Mouse (Mus musculus): ENCODE data around the gene Cntnap2. TPM values are rescaled to one million over a fixed set of nuclear protein-coding genes. Genes with fewer than 3 reads are reported as not detected.

Gene Cntnap2
- polyA plus RNA-seq, 1 experiment from 2014 or later: 27.2 TPM

GRCm38 (mm10) chr6:45366442-45366841 lies 307.3 kb downstream of the Cntnap2 start:
- ATAC-seq (ENCODE audit: low FRiP score, low read depth): no peak
- Histone ChIP-seq H3K4me2 (replicated peaks) (no peak overlapping the region), H3K4me1 (no peaks in the 10 kb centered on the region), H3K36me3 (no peaks in the 10 kb centered on the region), H3K27ac (no peak overlapping the region), H3K4me3 (no peak overlapping the region), H3K27me3 (replicated peaks) (no peaks in the 10 kb centered on the region), H3K9me3 (no peaks in the 10 kb centered on the region), H3K9ac (no peak overlapping the region)
- WGBS: 0% methylated on average over 1 of the region's 1 CpGs

- 55% methylated on average over 7 of the region's 7 CpGs for WGBS
- no peak overlapping the region for H3K4me2 ChIP-seq (replicated peaks)
- H3K36me3 ChIP-seq: no peaks in the 10 kb centered on the region
- H3K4me3 ChIP-seq: no peak overlapping the region
- no peak overlapping the region for H3K27ac ChIP-seq
- ATAC-seq (ENCODE audit: low FRiP score, low read depth): no peak
- no peaks in the 10 kb centered on the region for H3K27me3 ChIP-seq (replicated peaks)
- H3K4me1 ChIP-seq: no peaks in the 10 kb centered on the region
- no peaks in the 10 kb centered on the region for H3K9me3 ChIP-seq
- no peak overlapping the region for H3K9ac ChIP-seq
These were observed 322.0 kb downstream of the Cntnap2 start for GRCm38 (mm10) chr6:45381126-45381525.

- no peaks in the 10 kb centered on the region for H3K4me1 ChIP-seq
- no peak overlapping the region for H3K27ac ChIP-seq
- 65% methylated on average over 1 of the region's 1 CpGs for WGBS
These were observed 329.9 kb downstream of the Cntnap2 start for GRCm38 (mm10) chr6:45389034-45389433.

GRCm38 (mm10) chr6:45413629-45414028 lies 354.5 kb downstream of the Cntnap2 start:
- H3K9me3 ChIP-seq: no peaks in the 10 kb centered on the region
- ATAC-seq (ENCODE audit: low FRiP score, low read depth): no peak
- no peak overlapping the region for H3K9ac ChIP-seq
- H3K4me2 ChIP-seq (replicated peaks): no peak overlapping the region
- H3K27ac ChIP-seq: no peak overlapping the region
- no peaks in the 10 kb centered on the region for H3K36me3 ChIP-seq
- H3K4me1 ChIP-seq: no peaks in the 10 kb centered on the region
- WGBS: 75% methylated on average over 2 of the region's 2 CpGs
- H3K27me3 ChIP-seq (replicated peaks): no peaks in the 10 kb centered on the region
- no peak overlapping the region for H3K4me3 ChIP-seq

More at GRCm38 (mm10) chr6:45389034-45389433, 329.9 kb downstream of the Cntnap2 start:
- Histone ChIP-seq H3K27me3 (replicated peaks) (no peaks in the 10 kb centered on the region), H3K4me3 (no peak overlapping the region), H3K9me3 (no peaks in the 10 kb centered on the region), H3K36me3 (no peaks in the 10 kb centered on the region), H3K4me2 (replicated peaks) (no peak overlapping the region), H3K9ac (no peak overlapping the region)
- ATAC-seq (ENCODE audit: low FRiP score, low read depth): no peak

GRCm38 (mm10) chr6:45455424-45455823 lies 396.3 kb downstream of the Cntnap2 start:
- Histone ChIP-seq H3K9ac (no peak overlapping the region), H3K4me1 (no peaks in the 10 kb centered on the region), H3K4me2 (replicated peaks) (no peak overlapping the region), H3K9me3 (no peaks in the 10 kb centered on the region), H3K27ac (no peak overlapping the region), H3K4me3 (no peak overlapping the region), H3K27me3 (replicated peaks) (no peaks in the 10 kb centered on the region), H3K36me3 (no peaks in the 10 kb centered on the region)
- no peak for ATAC-seq (ENCODE audit: low FRiP score, low read depth)
- WGBS: 95% methylated on average over 1 of the region's 1 CpGs

- no peaks in the 10 kb centered on the region for H3K27me3 ChIP-seq (replicated peaks)
- no peak overlapping the region for H3K27ac ChIP-seq
- H3K9ac ChIP-seq: no peak overlapping the region
- H3K4me1 ChIP-seq: no peaks in the 10 kb centered on the region
- 72% methylated on average over 3 of the region's 3 CpGs for WGBS
- no peaks in the 10 kb centered on the region for H3K9me3 ChIP-seq
- no peak overlapping the region for H3K4me3 ChIP-seq
- no peak overlapping the region for H3K4me2 ChIP-seq (replicated peaks)
- H3K36me3 ChIP-seq: no peaks in the 10 kb centered on the region
- ATAC-seq (ENCODE audit: low FRiP score, low read depth): no peak
These were observed 459.1 kb downstream of the Cntnap2 start for GRCm38 (mm10) chr6:45518221-45518620.

GRCm38 (mm10) chr6:45536999-45537398 lies 477.8 kb downstream of the Cntnap2 start:
- H3K9me3 ChIP-seq: no peaks in the 10 kb centered on the region
- H3K4me3 ChIP-seq: no peak overlapping the region
- H3K36me3 ChIP-seq: no peaks in the 10 kb centered on the region
- no peak for ATAC-seq (ENCODE audit: low FRiP score, low read depth)
- WGBS: 69% methylated on average over 2 of the region's 2 CpGs
- no peaks in the 10 kb centered on the region for H3K27me3 ChIP-seq (replicated peaks)
- no peaks in the 10 kb centered on the region for H3K4me1 ChIP-seq
- no peak overlapping the region for H3K27ac ChIP-seq
- H3K4me2 ChIP-seq (replicated peaks): no peak overlapping the region
- H3K9ac ChIP-seq: no peak overlapping the region

GRCm38 (mm10) chr6:45544319-45544875 lies 485.2 kb downstream of the Cntnap2 start:
- ATAC-seq (ENCODE audit: low FRiP score, low read depth): peak; percentile 91
- Histone ChIP-seq H3K9ac (no peak overlapping the region), H3K4me3 (no peak overlapping the region), H3K4me1 (peaks cover 7% of the 10 kb centered on the region), H3K36me3 (no peaks in the 10 kb centered on the region), H3K27ac (no peak overlapping the region), H3K9me3 (no peaks in the 10 kb centered on the region), H3K27me3 (replicated peaks) (no peaks in the 10 kb centered on the region), H3K4me2 (replicated peaks) (peak overlapping the region; percentile 6; the same call in 1 of the 2 replicates)
- 14% methylated on average over 7 of the region's 7 CpGs for WGBS

- Histone ChIP-seq H3K27me3 (replicated peaks) (no peaks in the 10 kb centered on the region), H3K36me3 (no peaks in the 10 kb centered on the region), H3K9ac (no peak overlapping the region), H3K4me3 (no peak overlapping the region), H3K27ac (no peak overlapping the region), H3K4me1 (no peaks in the 10 kb centered on the region), H3K4me2 (replicated peaks) (no peak overlapping the region), H3K9me3 (no peaks in the 10 kb centered on the region)
- ATAC-seq (ENCODE audit: low FRiP score, low read depth): no peak
- 90% methylated on average over 1 of the region's 1 CpGs for WGBS
These were observed 500.6 kb downstream of the Cntnap2 start for GRCm38 (mm10) chr6:45559724-45560123.

- H3K4me3 ChIP-seq: no peak overlapping the region
- no peaks in the 10 kb centered on the region for H3K27me3 ChIP-seq (replicated peaks)
- no peaks in the 10 kb centered on the region for H3K36me3 ChIP-seq
- 83% methylated on average over 6 of the region's 6 CpGs for WGBS
- no peak overlapping the region for H3K4me2 ChIP-seq (replicated peaks)
- no peak overlapping the region for H3K9ac ChIP-seq
- no peak overlapping the region for H3K27ac ChIP-seq
- H3K9me3 ChIP-seq: no peaks in the 10 kb centered on the region
- no peaks in the 10 kb centered on the region for H3K4me1 ChIP-seq
- no peak for ATAC-seq (ENCODE audit: low FRiP score, low read depth)
These were observed 525.4 kb downstream of the Cntnap2 start for GRCm38 (mm10) chr6:45584467-45585094.

- Histone ChIP-seq H3K4me2 (replicated peaks) (no peak overlapping the region), H3K9ac (no peak overlapping the region), H3K36me3 (no peaks in the 10 kb centered on the region), H3K27me3 (replicated peaks) (no peaks in the 10 kb centered on the region), H3K9me3 (no peaks in the 10 kb centered on the region), H3K4me3 (no peak overlapping the region), H3K4me1 (no peaks in the 10 kb centered on the region), H3K27ac (no peak overlapping the region)
- no peak for ATAC-seq (ENCODE audit: low FRiP score, low read depth)
These were observed 529.9 kb downstream of the Cntnap2 start for GRCm38 (mm10) chr6:45589084-45589483.

- H3K27me3 ChIP-seq (replicated peaks): no peaks in the 10 kb centered on the region
- H3K4me3 ChIP-seq: no peak overlapping the region
- H3K9ac ChIP-seq: no peak overlapping the region
- no peaks in the 10 kb centered on the region for H3K9me3 ChIP-seq
- no peak overlapping the region for H3K27ac ChIP-seq
- H3K36me3 ChIP-seq: no peaks in the 10 kb centered on the region
- no peak overlapping the region for H3K4me2 ChIP-seq (replicated peaks)
- H3K4me1 ChIP-seq: no peaks in the 10 kb centered on the region
- no peak for ATAC-seq (ENCODE audit: low FRiP score, low read depth)
These were observed 587.9 kb downstream of the Cntnap2 start for GRCm38 (mm10) chr6:45647017-45647416.

- H3K4me3 ChIP-seq: no peak overlapping the region
- H3K36me3 ChIP-seq: no peaks in the 10 kb centered on the region
- no peak overlapping the region for H3K27ac ChIP-seq
- no peaks in the 10 kb centered on the region for H3K4me1 ChIP-seq
- no peak for ATAC-seq (ENCODE audit: low FRiP score, low read depth)
- no peaks in the 10 kb centered on the region for H3K27me3 ChIP-seq (replicated peaks)
- H3K9ac ChIP-seq: no peak overlapping the region
- 82% methylated on average over 2 of the region's 2 CpGs for WGBS
- H3K9me3 ChIP-seq: no peaks in the 10 kb centered on the region
- no peak overlapping the region for H3K4me2 ChIP-seq (replicated peaks)
These were observed 589.3 kb downstream of the Cntnap2 start for GRCm38 (mm10) chr6:45648419-45648818.
